Mouse (Mus musculus): Measurements from ENCODE around the gene Gm6993.

DNA sequence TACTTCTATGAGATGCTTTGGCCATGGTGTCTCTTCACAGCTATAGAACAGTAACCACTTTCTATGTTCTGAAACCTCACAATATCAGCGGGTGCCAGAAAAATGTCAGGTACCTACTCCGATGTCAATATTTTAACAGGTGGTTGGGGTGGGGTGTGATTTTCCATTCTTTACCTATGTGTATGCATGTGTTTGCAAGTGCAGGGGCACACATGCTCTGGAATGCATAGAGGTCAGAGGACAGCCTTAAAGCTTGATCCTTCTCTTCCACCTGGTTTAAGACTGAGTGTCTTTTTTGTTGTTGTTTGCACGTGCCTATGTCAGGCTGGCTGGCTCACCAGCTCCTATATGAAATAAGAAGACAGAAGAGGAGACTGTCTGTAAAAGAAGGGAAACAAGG, 13.4 kb upstream of the Gm6993 start:
- TF ChIP-seq CTCF (IDR thresholded peaks at IDR 0.05; ENCODE audit: insufficient read depth, low read length) (no peak), POLR2A (IDR thresholded peaks at IDR 0.05; ENCODE audit: borderline replicate concordance, extremely low read depth, low read depth, low read length) (no peak)

Data from lung, adult 2 months (tissue).